Mouse (Mus musculus): ENCODE results near the gene Mep1a.

DNA sequence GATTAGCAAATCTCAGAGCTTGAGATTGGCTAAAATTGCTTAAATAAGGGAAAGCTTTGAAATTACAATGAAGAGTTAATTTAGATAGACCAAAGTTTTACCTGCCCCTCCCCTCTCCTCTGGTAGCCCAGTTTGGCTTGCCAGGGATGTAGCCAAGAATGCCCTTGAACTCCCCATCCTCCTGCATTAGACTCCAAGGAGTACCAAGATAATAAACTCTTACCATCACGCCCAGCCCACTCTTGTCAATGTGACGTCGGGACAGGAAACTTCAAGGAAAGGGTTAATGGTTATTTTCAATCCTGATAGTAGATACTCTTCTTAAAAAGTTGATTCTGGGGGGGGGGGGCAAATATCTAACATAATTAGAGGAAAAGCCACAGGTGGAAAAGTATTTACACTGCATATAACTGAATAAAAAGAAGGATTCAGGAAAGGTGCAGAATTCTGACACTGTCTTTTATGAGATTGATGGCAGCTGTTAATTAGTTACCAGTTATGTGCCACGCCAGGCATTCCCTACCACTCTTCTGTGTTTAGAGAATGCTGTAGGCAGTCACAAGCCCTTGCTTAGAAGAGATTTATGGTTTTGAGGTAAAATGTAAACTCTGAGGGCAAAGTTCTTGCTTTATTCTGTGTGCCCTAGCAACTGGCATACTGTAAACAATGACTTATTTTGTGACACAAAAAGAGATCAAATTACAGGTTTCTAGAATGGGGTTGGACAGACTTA, 1.4 kb upstream of the Mep1a start:
- no peak for TF ChIP-seq CTCF (IDR thresholded peaks at IDR 0.05)
- no peak for TF ChIP-seq POLR2A (IDR thresholded peaks at IDR 0.05; ENCODE audit: insufficient read depth, low read depth, low read length)
